Mouse (Mus musculus): ENCODE data around the gene Tipin. TPM values are rescaled to one million over a fixed set of nuclear protein-coding genes. Genes with fewer than 3 reads are reported as not detected.
"Not testable (repeated sequence)": the region's sequence is repeated elsewhere in the genome, so short reads cannot be mapped to it uniquely, and the experiment has no call there.

Tipin gene
- total and polyA plus RNA-seq, 2 experiments, result 1.4 to 5.7 TPM

DNA sequence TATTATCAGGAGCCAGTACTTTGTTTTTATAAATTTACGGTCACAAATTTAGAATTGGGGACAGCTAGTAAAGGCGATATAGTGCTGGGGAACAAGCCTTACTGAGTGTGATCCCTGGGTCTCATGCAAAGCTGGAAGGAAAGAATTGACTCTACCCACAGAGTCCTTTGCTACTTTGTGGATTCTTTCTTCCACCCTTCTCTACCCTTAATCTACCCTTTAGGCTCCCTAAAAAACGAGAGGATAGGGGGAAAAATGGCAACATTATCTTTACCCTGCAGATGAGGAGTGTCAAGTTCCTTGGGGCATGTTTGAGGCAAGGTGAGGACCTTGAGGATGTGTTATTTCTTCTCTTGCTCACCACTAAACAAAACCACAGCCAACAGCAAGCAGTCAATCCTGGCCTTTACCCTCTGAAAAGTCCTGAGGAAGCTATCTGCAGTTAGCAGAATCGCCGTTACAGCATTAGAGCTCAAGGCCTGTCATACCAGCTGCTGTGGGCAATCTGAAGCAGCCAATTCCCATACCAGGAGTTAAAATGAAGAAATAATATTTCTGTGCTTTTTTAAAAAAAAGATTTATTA lies 1.1 kb downstream of the Tipin start:
- Histone ChIP-seq H3K4me1 (ENCODE audit: control insufficient read depth, insufficient read depth, low read length) (no peaks in the 10 kb centered on the region), H3K4me3 (ENCODE audit: insufficient read depth, low read depth, low read length) (no peak overlapping the region), H3K36me3 (ENCODE audit: control insufficient read depth, insufficient read depth, low read length) (no peaks in the 10 kb centered on the region), H3K9ac (ENCODE audit: low read depth, low read length) (0 out of 2 replicates have a peak overlapping the region, but pooled peaks have one; percentile 19), H3K79me2 (ENCODE audit: control insufficient read depth, insufficient read depth, low read length) (no peaks in the 10 kb centered on the region; the same call in 1 of the 2 replicates), H3K27me3 (ENCODE audit: control insufficient read depth, insufficient read depth, low read length) (no peaks in the 10 kb centered on the region), H3K27ac (replicated peaks; ENCODE audit: insufficient read depth, low read depth, low read length) (no peak overlapping the region)
- TF ChIP-seq POLR2A (IDR thresholded peaks at IDR 0.05; ENCODE audit: extremely low read depth, insufficient read depth, low read length) (no peak), CTCF (IDR thresholded peaks at IDR 0.05; ENCODE audit: low read depth, low read length) (no peak)
- DNase-seq (ENCODE audit: extremely low read depth, low read depth, low spot score), result no peak
- 37% methylated on average over 5 of the region's 5 CpGs for WGBS

DNA sequence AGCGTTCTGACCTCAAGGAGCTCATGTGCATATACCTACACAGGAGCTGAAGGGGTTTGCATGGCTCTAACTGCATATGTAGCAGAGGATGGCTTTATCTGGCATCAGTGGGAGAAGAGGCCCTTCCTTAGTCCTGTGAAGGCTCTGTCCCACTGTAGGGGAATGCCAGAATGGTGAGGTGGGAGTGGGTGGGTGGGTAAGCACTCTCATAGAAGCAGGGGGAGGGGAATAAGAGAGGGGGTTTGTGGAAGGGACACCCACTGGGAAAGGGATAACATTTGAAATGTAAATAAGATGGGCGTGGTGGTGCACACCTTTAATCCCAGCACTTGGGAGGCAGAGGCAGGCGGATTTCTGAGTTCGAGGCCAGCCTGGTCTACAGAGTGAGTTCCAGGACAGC lies 21.7 kb downstream of the Tipin start:
- WGBS, result 96% methylated on average over 4 of the region's 4 CpGs
- H3K4me3 ChIP-seq (ENCODE audit: insufficient read depth, low read depth, low read length); H3K27ac ChIP-seq (replicated peaks; ENCODE audit: insufficient read depth, low read depth, low read length); H3K9ac ChIP-seq (ENCODE audit: low read depth, low read length); H3K4me1 ChIP-seq (ENCODE audit: control insufficient read depth, insufficient read depth, low read length); H3K27me3 ChIP-seq (ENCODE audit: control insufficient read depth, insufficient read depth, low read length); H3K79me2 ChIP-seq (ENCODE audit: control insufficient read depth, insufficient read depth, low read length); DNase-seq (ENCODE audit: extremely low read depth, low read depth, low spot score): not testable (repeated sequence)
- H3K36me3 ChIP-seq (ENCODE audit: control insufficient read depth, insufficient read depth, low read length), result peaks cover 34% of the 10 kb centered on the region

DNA sequence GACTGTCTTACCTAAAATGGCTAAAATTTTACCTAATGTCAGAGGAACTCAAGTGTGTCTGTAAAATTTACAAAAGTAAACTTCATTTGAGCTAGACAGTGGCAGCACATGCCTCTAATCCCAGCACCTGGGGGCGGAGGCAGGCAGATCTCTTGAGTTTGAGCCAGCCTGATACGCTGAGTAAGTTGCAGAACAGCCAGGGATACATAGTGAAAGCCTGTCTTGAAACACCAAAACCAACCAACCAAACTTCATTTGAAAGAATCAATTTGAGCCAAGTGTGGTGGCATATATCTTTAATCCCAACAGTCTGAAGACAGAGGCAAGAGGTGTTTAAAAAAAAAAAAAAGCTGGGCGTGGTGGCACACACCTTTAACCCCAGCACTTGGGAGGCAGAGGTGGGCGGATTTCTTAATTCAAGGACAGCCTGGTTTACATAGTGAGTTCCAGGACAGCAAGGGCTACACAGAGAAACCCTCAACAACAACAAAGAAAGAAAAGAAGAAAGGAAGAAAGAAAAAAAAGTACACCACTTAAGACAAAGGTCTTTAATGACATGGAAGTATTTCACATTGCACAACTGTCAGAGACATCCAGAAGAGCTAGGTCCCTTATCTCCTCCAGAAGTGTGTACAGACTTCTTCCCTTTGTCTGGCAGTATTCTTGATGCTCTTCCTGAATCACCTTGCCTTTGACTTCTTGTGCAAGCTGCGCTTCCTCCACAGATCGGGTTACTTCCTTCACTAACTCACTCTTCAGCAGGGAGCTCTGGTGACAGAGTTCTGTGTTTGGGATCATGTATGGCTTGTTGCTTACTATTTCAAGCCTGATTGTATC lies 25.3 kb downstream of the Tipin start:
- WGBS, result 87% methylated on average over 6 of the region's 6 CpGs
- Histone ChIP-seq H3K27ac (replicated peaks; ENCODE audit: insufficient read depth, low read depth, low read length) (no peak overlapping the region), H3K4me3 (ENCODE audit: insufficient read depth, low read depth, low read length) (no peak overlapping the region), H3K9ac (ENCODE audit: low read depth, low read length) (no peak overlapping the region), H3K36me3 (ENCODE audit: control insufficient read depth, insufficient read depth, low read length) (peaks cover 44% of the 10 kb centered on the region), H3K4me1 (ENCODE audit: control insufficient read depth, insufficient read depth, low read length) (no peaks in the 10 kb centered on the region), H3K79me2 (ENCODE audit: control insufficient read depth, insufficient read depth, low read length) (no peaks in the 10 kb centered on the region), H3K27me3 (ENCODE audit: control insufficient read depth, insufficient read depth, low read length) (no peaks in the 10 kb centered on the region)
- TF ChIP-seq CTCF (IDR thresholded peaks at IDR 0.05; ENCODE audit: low read depth, low read length), result no peak
- no peak for TF ChIP-seq POLR2A (IDR thresholded peaks at IDR 0.05; ENCODE audit: extremely low read depth, insufficient read depth, low read length)
- DNase-seq (ENCODE audit: extremely low read depth, low read depth, low spot score), result no peak

DNA sequence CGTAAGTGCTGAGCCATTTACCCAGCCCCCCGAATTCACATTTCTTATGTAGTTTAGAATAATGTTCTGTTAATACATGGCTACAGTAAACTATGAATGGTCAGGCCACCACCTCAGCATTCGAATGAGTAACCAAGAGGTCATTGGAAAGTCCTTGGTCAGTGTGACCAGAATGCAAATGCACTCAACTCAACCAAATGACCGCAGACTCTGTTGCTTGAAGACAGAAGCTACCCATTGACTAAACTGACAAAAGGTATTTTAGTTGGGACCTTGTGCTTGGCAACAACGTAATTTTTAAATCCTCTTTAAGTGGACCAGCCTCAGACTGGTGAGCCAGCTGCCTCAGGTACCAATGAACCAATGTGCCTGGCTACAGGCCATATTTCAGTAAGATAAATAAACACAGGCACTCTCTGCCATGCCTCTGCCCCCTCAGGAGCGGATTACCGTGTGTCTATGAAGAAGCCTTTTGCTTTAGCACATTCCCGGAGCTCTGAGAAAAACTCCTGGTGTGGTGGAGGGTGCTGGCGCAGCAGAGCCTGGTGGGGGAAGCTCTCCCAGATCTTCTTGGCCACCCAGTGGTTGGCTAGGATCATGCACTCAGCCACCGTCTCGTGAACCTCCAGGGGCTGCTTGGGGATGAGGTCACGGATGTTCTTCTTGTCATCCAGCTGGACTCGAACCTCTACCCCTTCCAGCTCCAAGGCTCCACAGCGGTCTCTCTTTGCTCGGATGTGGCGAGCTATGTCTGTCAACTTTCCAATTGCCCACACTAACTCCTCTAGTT lies 29.8 kb downstream of the Tipin start:
- TF ChIP-seq POLR2A (IDR thresholded peaks at IDR 0.05; ENCODE audit: extremely low read depth, insufficient read depth, low read length) (no peak), CTCF (IDR thresholded peaks at IDR 0.05; ENCODE audit: low read depth, low read length) (0 out of 2 replicates have a peak, but pooled peaks have one; percentile 19)
- Histone ChIP-seq H3K9ac (ENCODE audit: low read depth, low read length) (no peak overlapping the region), H3K79me2 (ENCODE audit: control insufficient read depth, insufficient read depth, low read length) (no peaks in the 10 kb centered on the region), H3K4me1 (ENCODE audit: control insufficient read depth, insufficient read depth, low read length) (no peaks in the 10 kb centered on the region), H3K27me3 (ENCODE audit: control insufficient read depth, insufficient read depth, low read length) (no peaks in the 10 kb centered on the region), H3K36me3 (ENCODE audit: control insufficient read depth, insufficient read depth, low read length) (peaks cover 37% of the 10 kb centered on the region), H3K27ac (replicated peaks; ENCODE audit: insufficient read depth, low read depth, low read length) (no peak overlapping the region), H3K4me3 (ENCODE audit: insufficient read depth, low read depth, low read length) (no peak overlapping the region)
- peak; percentile 12 for DNase-seq (ENCODE audit: extremely low read depth, low read depth, low spot score)
- 78% methylated on average over 16 of the region's 16 CpGs for WGBS

DNA sequence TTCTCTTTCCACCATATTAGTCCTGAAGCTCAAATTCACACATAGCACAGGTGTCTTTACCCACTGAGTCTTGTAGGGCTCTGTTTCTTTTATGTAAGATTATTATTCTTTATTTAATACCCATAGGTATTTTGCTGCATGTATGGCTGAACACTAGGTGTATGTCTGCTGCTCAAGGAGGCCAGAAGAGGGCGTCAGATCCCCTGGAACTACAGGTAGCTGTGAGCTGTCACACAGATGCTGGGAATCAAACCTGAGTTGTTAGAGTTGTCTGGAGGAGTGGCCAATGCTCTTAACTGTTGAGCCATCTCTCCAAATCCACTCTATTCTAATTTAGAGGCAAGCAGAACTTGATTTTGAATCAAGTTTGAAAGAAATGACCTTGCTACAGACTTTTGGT lies 30.7 kb downstream of the Tipin start:
- 68% methylated on average over 1 of the region's 1 CpGs for WGBS
- Histone ChIP-seq H3K4me1 (ENCODE audit: control insufficient read depth, insufficient read depth, low read length) (no peaks in the 10 kb centered on the region), H3K27ac (replicated peaks; ENCODE audit: insufficient read depth, low read depth, low read length) (no peak overlapping the region), H3K4me3 (ENCODE audit: insufficient read depth, low read depth, low read length) (no peak overlapping the region), H3K79me2 (ENCODE audit: control insufficient read depth, insufficient read depth, low read length) (no peaks in the 10 kb centered on the region), H3K9ac (ENCODE audit: low read depth, low read length) (no peak overlapping the region), H3K36me3 (ENCODE audit: control insufficient read depth, insufficient read depth, low read length) (peaks cover 38% of the 10 kb centered on the region), H3K27me3 (ENCODE audit: control insufficient read depth, insufficient read depth, low read length) (no peaks in the 10 kb centered on the region)
- TF ChIP-seq POLR2A (IDR thresholded peaks at IDR 0.05; ENCODE audit: extremely low read depth, insufficient read depth, low read length) (no peak), CTCF (IDR thresholded peaks at IDR 0.05; ENCODE audit: low read depth, low read length) (peak; percentile 36; the same call in 1 of the 2 replicates)
- peak; percentile 5 for DNase-seq (ENCODE audit: extremely low read depth, low read depth, low spot score)
